In the genomic region with DNA sequence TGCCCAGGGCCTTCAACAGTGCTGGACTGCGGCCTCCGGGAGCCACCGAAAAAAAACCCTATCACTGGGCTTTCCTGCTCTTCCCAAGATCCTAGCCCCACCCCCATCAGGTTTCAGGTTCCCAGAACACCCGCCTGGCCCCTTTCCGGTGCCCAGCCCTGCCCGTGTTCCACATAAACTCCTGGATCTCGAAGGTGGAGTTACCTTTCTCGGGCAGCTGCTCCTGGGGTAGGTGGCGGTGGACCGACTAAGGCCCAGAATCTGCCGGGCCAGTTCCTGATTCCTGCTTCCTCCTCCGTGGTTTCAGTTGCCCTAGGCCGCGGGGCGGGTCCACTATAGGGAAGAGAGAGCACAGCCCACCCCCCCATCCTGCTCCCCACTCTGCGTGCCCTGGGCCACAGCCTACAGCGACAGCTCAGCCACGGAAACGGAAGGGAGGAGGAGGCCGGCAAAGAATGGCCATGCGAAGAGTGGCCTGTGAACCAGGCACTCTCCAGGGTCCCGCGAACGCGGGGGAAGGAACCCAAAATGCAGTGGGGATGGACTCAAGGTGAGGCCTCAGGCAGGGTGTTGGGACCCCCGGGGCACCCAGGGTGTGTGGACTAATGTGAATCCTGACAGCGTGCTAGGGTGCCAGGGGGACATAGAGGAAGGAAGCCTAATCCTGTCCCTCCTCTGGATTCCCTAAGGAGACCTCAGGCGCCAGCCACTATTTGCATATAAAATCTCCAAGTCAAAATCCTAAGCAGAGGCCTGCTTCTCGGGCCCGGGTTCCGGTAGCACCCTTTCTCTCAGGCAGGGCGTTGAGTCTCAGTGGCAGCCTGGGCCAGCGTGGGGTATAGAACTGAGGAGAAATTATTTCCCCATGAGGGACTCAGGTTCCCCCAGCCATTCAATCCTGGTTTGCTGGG, we compare ENCODE assay signal across 9 mouse cellular contexts. TPM values are rescaled to one million over a fixed set of nuclear protein-coding genes. Genes with fewer than 3 reads are reported as not detected.
DNase-seq lines count a peak whose midpoint lies in the region; ATAC-seq and TF ChIP-seq lines count a peak whose summit lies in the region.
"Had no signal": no experiment of that assay in that cellular context is flagged by ENCODE, and none has a peak within 500 bp of the region (broad histone marks: within the 10 kb centered on the region; RNA-seq: fewer than 3 reads in every experiment).

A gene (minus strand): TSS at position 314 of the 911 bp plus-strand sequence.

- H3K4me2 ChIP-seq in heart, postnatal 0 days (ENCODE audit: low read depth, low read length), result peak within 1 kb of the TSS; percentile 56

- H3K36me3 ChIP-seq in forebrain, embryonic 10.5 days (replicated peaks), result peaks cover 32% of the 10 kb centered on the region
- peaks cover 46% of the 10 kb centered on the region for H3K36me3 ChIP-seq in heart, postnatal 0 days (replicated peaks; ENCODE audit: control insufficient read depth, insufficient read depth, low read length)
- peaks cover 49% of the 10 kb centered on the region for H3K36me3 ChIP-seq in macrophage (ENCODE audit: inconsistent target)

- no peak for DNase-seq in left cerebral cortex, adult 2 months (ENCODE audit: extremely low spot score in 1 of 2, low spot score in 2 of 2)
- DNase-seq in left cerebral cortex, adult 18-20 months (ENCODE audit: low spot score in 2 of 2), result no peak
- peak; percentile 53 for DNase-seq in forebrain, embryonic 10.5 days (ENCODE audit: extremely low spot score, low spot score)
- DNase-seq in heart, postnatal 0 days (ENCODE audit: low spot score), result peak; percentile 63
- DNase-seq in kidney, postnatal 25 days, result peak; percentile 77 to 88
- DNase-seq in spleen, postnatal 4 days (ENCODE audit: low spot score in 2 of 2), result peak; percentile 74 to 85
- no peak for DNase-seq in right cerebral cortex, adult 18-20 months

- TF ChIP-seq EP300 in heart, postnatal 0 days (IDR thresholded peaks at IDR 0.05; ENCODE audit: low read depth), result 0 out of 2 replicates have a peak, but pooled peaks have one; percentile 45

- peaks cover 88% of the 10 kb centered on the region for H3K79me2 ChIP-seq in macrophage (ENCODE audit: inconsistent target)

- H3K27me3 ChIP-seq in forebrain, embryonic 10.5 days (ENCODE audit: poor library complexity, severe bottlenecking), result peaks cover 43% of the 10 kb centered on the region
- H3K27me3 ChIP-seq in heart, postnatal 0 days (ENCODE audit: control insufficient read depth, insufficient read depth, low read length), result no peaks in the 10 kb centered on the region

- peak within 1 kb of the TSS; percentile 67; the same call in 1 of the 2 replicates for H3K27ac ChIP-seq in left cerebral cortex, adult 2 months
- peak within 1 kb of the TSS; percentile 81 for H3K27ac ChIP-seq in forebrain, embryonic 10.5 days
- H3K27ac ChIP-seq in heart, postnatal 0 days (ENCODE audit: low read depth), result peak within 1 kb of the TSS; percentile 89
- H3K27ac ChIP-seq in macrophage, result peak within 1 kb of the TSS; percentile 100

- TF ChIP-seq CTCF in left cerebral cortex, adult 2 months (IDR thresholded peaks at IDR 0.05), result no peak
- TF ChIP-seq CTCF in heart, postnatal 0 days (IDR thresholded peaks at IDR 0.05; ENCODE audit: low read depth), result no peak

- peaks cover 31% of the 10 kb centered on the region for H3K4me1 ChIP-seq in forebrain, embryonic 10.5 days
- no peaks in the 10 kb centered on the region for H3K4me1 ChIP-seq in heart, postnatal 0 days (ENCODE audit: control insufficient read depth, insufficient read depth)

- 5% methylated on average over 33 of the region's 33 CpGs for WGBS in forebrain, embryonic 10.5 days
- WGBS in heart, postnatal 0 days, result 18% methylated on average over 32 of the region's 33 CpGs
- 2% methylated on average over 32 of the region's 33 CpGs for WGBS in macrophage (ENCODE audit: missing documents)

- peak within 1 kb of the TSS; percentile 56 for H3K9ac ChIP-seq in heart, postnatal 0 days (replicated peaks; ENCODE audit: low read depth, low read length)

- intact Hi-C loops in left cerebral cortex, adult 2 months (cut with DNase I), result loop anchor here (5.0 to 10.0 kb wide), 2 partner anchors 334 to 457 kb away; no protein-coding TSS in a partner anchor

- H3K9me3 ChIP-seq in forebrain, embryonic 10.5 days, result no peaks in the 10 kb centered on the region
- no peaks in the 10 kb centered on the region for H3K9me3 ChIP-seq in heart, postnatal 0 days (replicated peaks; ENCODE audit: control insufficient read depth, low read length)

- peak within 1 kb of the TSS; percentile 36 for H3K4me3 ChIP-seq in left cerebral cortex, adult 2 months
- H3K4me3 ChIP-seq in forebrain, embryonic 10.5 days, result peak within 1 kb of the TSS; percentile 47
- H3K4me3 ChIP-seq in heart, postnatal 0 days (ENCODE audit: low read depth, low read length), result peak within 1 kb of the TSS; percentile 48
- H3K4me3 ChIP-seq in macrophage (ENCODE audit: inconsistent target), result peak within 1 kb of the TSS; percentile 93
- H3K4me3 ChIP-seq: myocyte had no signal

- peak; percentile 70 for ATAC-seq in heart, postnatal 0 days (ENCODE audit: insufficient read depth, low read depth)

RNA-seq across cellular contexts. Expression of the gene that starts here (rescaled TPM):
- total RNA-seq in left cerebral cortex, adult 2 months (2021), result 1 to 10 TPM; 5.3 to 6.8 TPM
- total RNA-seq in left cerebral cortex, adult 18-20 months (2021), result 1 to 10 TPM; 4.5 to 5.8 TPM
- polyA plus RNA-seq in forebrain, embryonic 10.5 days (2016; fragmentation: Nextera tagmentation; extraction: Ambion mirVana), result 7.2 and 9.2 TPM in 2 replicates
- total RNA-seq in heart, postnatal 0 days (2014; rRNA removed; ENCODE audit: low replicate concordance), result 13.5 and 23.1 TPM in 2 replicates
- polyA plus RNA-seq in heart, postnatal 0 days (2015; fragmentation: Nextera tagmentation; extraction: Ambion mirVana), result 9.2 and 9.7 TPM in 2 replicates
- 100 to 1,000 TPM; 233 to 743 (median 466) TPM for total RNA-seq in macrophage (2018; cell fraction: chromatin; rRNA removed)
- total RNA-seq in macrophage (2018; cell fraction: cytosol; rRNA removed), result 100 to 1,000 TPM in 17 of 26 experiments, 10 to 100 TPM in 9; 77.5 to 143 (median 115) TPM
- total RNA-seq in macrophage (2018; cell fraction: nucleus; rRNA removed), result 100 to 1,000 TPM; 141 to 390 (median 271) TPM
- polyA plus RNA-seq in macrophage (2018), result 96.8 to 128 TPM (median 114 TPM) in 3 replicates

Comparison
In these comparisons a context has a peak if more than half of its experiments do, and no peak if none do; other contexts are left out.
1. DNase-seq: peak in forebrain, embryonic 10.5 days (single experiment), heart, postnatal 0 days (single experiment), kidney, postnatal 25 days (2 of 2) and spleen, postnatal 4 days (2 of 2); none in left cerebral cortex, adult 2 months (0 of 2), left cerebral cortex, adult 18-20 months (0 of 2) and right cerebral cortex, adult 18-20 months (single experiment).
2. H3K4me3 ChIP-seq: peak in every context shown above with its lines; median percentile 93 in macrophage; 48 in heart, postnatal 0 days; 47 in forebrain, embryonic 10.5 days; 36 in left cerebral cortex, adult 2 months.
3. Peak in every context shown above with its lines, with median percentiles within 50 percentile points of each other: H3K27ac ChIP-seq.